Mouse (Mus musculus) C2C12 (cell line): ENCODE data around the gene Slc24a3.

Experiments
- CEBPB ChIP-seq: IDR thresholded peaks from one replicate; pipeline ENCODE4 v1.6.1; 2011; ENCODE audit warnings: low read depth, mild to moderate bottlenecking, control low read depth, moderate library complexity
- CTCF ChIP-seq: IDR thresholded peaks from one replicate; pipeline ENCODE4 v1.5.1; 2011; ENCODE audit not compliant: control insufficient read depth, insufficient read depth, insufficient read length
- FOSL1 ChIP-seq: IDR thresholded peaks from one replicate; pipeline ENCODE4 v1.8.0; 2011; ENCODE audit warnings: mild to moderate bottlenecking, low read length; ENCODE audit not compliant: poor library complexity, insufficient read depth, severe bottlenecking
- MYOG ChIP-seq: IDR thresholded peaks from one replicate; pipeline ENCODE4 v1.6.1; 2011; ENCODE audit not compliant: control insufficient read depth, insufficient read length; ENCODE audit errors: extremely low read depth

DNA sequence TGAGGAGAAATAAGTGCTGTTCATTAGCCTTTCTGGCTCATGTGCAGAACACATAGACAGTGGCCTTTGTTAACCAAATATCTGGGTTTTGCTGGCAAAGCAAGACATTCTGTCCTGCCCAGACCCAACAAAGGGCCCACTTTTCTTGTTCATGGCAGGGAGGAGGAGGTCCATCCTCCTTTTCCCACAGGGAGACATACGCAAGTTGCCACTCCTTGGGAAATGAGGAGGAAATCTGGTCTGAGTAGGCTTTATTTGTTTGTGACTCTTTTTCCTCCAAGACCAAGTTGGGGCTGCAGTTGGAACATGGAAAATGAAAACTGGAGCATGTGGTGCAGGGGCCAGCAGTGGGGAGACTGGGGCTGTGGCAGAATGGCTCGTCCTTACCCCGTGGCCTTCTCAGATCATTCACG, 363.4 kb downstream of the Slc24a3 start:
- TF ChIP-seq CTCF, result no peak
- TF ChIP-seq CEBPB, result no peak
- TF ChIP-seq MYOG, result no peak
- TF ChIP-seq FOSL1, result no peak
